Mouse (Mus musculus): ENCODE measurements around the gene Gtf2b.

The Gtf2b gene

GRCm38 (mm10) chr3:142817506-142817905 lies 52.7 kb downstream of the Gtf2b start:
- no peak for DNase-seq (ENCODE audit: low spot score)

GRCm38 (mm10) chr3:142823606-142824005 lies 58.8 kb downstream of the Gtf2b start:
- no peak for DNase-seq (ENCODE audit: low spot score)

- no peak for DNase-seq (ENCODE audit: low spot score)
Measured at GRCm38 (mm10) chr3:142826449-142827146, 61.8 kb downstream of the Gtf2b start.

GRCm38 (mm10) chr3:142832910-142833309 lies 68.1 kb downstream of the Gtf2b start:
- DNase-seq (ENCODE audit: low spot score), result no peak

Measured in left cerebral cortex, adult 11 months (tissue).